Mouse (Mus musculus): Measurements from ENCODE around the gene Ankle2. TPM values are rescaled to one million over a fixed set of nuclear protein-coding genes. Genes with fewer than 3 reads are reported as not detected.
A peak's percentile ranks its signal among the peaks of the same experiment; 100 is the strongest.

Ankle2 gene
- polyA plus RNA-seq, 1 experiment, result 21.0 TPM

GRCm38 (mm10) chr5:110225056-110225455 is 5.7 kb upstream of the Ankle2 start:
- no peak overlapping the region for H3K4me3 ChIP-seq (replicated peaks; ENCODE audit: control insufficient read depth, low read depth, low read length)
- no peak for TF ChIP-seq CTCF (IDR thresholded peaks at IDR 0.05; ENCODE audit: control insufficient read depth, insufficient read depth, low read length)
- WGBS, result 88% methylated on average over 3 of the region's 3 CpGs
- no peaks in the 10 kb centered on the region; the same call in 1 of the 2 replicates for H3K4me1 ChIP-seq (ENCODE audit: control insufficient read depth, insufficient read depth, low read length)
- no peak overlapping the region for H3K27ac ChIP-seq (ENCODE audit: control insufficient read depth, insufficient read depth, low read depth, low read length, poor library complexity)

DNA sequence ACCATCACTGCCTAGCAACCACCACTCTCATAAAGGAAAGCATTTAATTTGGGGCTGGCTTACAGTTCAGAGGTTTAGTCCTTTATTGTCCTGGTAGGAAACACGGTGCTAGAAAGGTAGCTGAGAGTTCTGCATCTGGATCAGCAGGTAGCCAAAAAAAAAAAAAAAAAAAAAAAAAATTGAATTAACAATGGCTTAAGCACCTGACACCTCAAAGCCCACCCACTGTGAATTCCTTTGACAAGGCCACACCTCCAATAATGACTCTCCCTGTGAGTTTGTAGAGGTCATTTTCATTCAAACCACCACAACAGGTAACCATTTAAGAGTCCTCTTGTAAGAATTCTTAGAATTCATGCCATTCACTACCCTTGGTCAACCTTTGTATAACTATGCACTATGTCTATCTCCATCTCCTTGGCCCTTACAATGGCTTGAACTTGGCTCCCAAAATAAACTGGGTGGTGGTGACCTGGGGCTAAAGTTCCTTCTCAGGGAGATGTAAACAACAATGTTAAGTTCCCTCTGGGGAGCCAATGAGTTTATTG is 3.4 kb upstream of the Ankle2 start:
- 78% methylated on average over 1 of the region's 1 CpGs for WGBS
- Histone ChIP-seq H3K4me3 (replicated peaks; ENCODE audit: control insufficient read depth, low read depth, low read length) (no peak overlapping the region), H3K4me1 (ENCODE audit: control insufficient read depth, insufficient read depth, low read length) (peaks cover 1% of the 10 kb centered on the region; the same call in 1 of the 2 replicates), H3K27ac (ENCODE audit: control insufficient read depth, insufficient read depth, low read depth, low read length, poor library complexity) (no peak overlapping the region)
- TF ChIP-seq CTCF (IDR thresholded peaks at IDR 0.05; ENCODE audit: control insufficient read depth, insufficient read depth, low read length) (no peak), POLR2A (IDR thresholded peaks at IDR 0.05; ENCODE audit: borderline replicate concordance, control insufficient read depth, low read depth, low read length) (no peak)

GRCm38 (mm10) chr5:110230401-110230779 is 414 bp upstream of the Ankle2 start:
- whole genome bisulfite sequencing, result 4% methylated on average over 8 of the region's 8 CpGs
- H3K4me3 ChIP-seq (replicated peaks; ENCODE audit: control insufficient read depth, low read depth, low read length), result peak overlapping the region; percentile 82
- peak overlapping the region; percentile 100 for H3K27ac ChIP-seq (ENCODE audit: control insufficient read depth, insufficient read depth, low read depth, low read length, poor library complexity)
- TF ChIP-seq CTCF (IDR thresholded peaks at IDR 0.05; ENCODE audit: control insufficient read depth, insufficient read depth, low read length) (no peak), POLR2A (IDR thresholded peaks at IDR 0.05; ENCODE audit: borderline replicate concordance, control insufficient read depth, low read depth, low read length) (no peak)
- H3K4me1 ChIP-seq (ENCODE audit: control insufficient read depth, insufficient read depth, low read length), result peaks cover 1% of the 10 kb centered on the region; the same call in 1 of the 2 replicates

DNA sequence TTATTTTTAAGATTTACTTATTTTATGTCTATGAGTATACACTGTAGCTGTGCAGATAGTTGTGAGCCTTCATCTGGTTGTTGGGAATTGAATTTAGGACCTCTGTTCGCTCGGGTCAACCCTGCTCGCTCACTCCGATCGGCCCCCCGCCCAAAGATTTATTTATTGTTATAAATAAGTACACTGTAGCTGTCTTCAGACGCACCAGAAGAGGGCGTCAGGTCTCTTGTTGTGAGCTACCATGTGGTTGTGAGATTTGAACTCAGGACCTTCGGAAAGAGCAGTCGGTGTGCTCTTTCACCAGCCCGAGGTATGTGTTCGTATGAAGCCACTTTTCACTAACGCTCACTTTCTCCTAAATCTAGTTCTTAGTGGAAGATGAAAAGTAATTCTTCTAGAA is 834 bp downstream of the Ankle2 start:
- Histone ChIP-seq H3K27ac (ENCODE audit: control insufficient read depth, insufficient read depth, low read depth, low read length, poor library complexity) (no peak overlapping the region), H3K4me3 (replicated peaks; ENCODE audit: control insufficient read depth, low read depth, low read length) (peak overlapping the region; percentile 69)

DNA sequence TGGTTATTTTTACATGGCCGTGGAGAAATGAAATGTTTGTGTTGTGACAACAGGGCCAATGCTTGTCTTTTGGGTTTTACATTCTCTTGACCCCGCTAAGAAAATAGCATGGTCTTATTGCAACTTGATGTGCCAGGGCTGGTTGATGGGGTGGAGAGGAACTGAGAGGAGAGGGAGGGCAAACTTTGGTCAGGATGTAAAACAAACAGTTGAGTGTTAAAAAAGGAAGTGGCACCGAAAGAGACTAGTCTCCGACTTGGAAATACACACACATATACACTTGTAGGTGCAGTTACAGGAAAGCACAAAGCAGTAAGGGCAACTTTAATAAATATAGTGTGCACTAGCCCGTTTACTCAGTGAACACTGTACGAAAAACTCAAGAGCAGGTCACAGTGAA is 1.5 kb downstream of the Ankle2 start:
- H3K4me1 ChIP-seq (ENCODE audit: control insufficient read depth, insufficient read depth, low read length), result peaks cover 1% of the 10 kb centered on the region; the same call in 1 of the 2 replicates
- WGBS, result 10% methylated on average over 6 of the region's 6 CpGs
- peak overlapping the region; percentile 52 for H3K4me3 ChIP-seq (replicated peaks; ENCODE audit: control insufficient read depth, low read depth, low read length)
- TF ChIP-seq CTCF (IDR thresholded peaks at IDR 0.05; ENCODE audit: control insufficient read depth, insufficient read depth, low read length) (no peak), POLR2A (IDR thresholded peaks at IDR 0.05; ENCODE audit: borderline replicate concordance, control insufficient read depth, low read depth, low read length) (no peak)
- H3K27ac ChIP-seq (ENCODE audit: control insufficient read depth, insufficient read depth, low read depth, low read length, poor library complexity), result no peak overlapping the region; the same call in 1 of the 2 replicates

More for the DNA sequence above, 834 bp downstream of the Ankle2 start:
- TF ChIP-seq CTCF (IDR thresholded peaks at IDR 0.05; ENCODE audit: control insufficient read depth, insufficient read depth, low read length), result no peak
- no peak for TF ChIP-seq POLR2A (IDR thresholded peaks at IDR 0.05; ENCODE audit: borderline replicate concordance, control insufficient read depth, low read depth, low read length)
- H3K4me1 ChIP-seq (ENCODE audit: control insufficient read depth, insufficient read depth, low read length), result peaks cover 1% of the 10 kb centered on the region; the same call in 1 of the 2 replicates
- 32% methylated on average over 13 of the region's 13 CpGs for WGBS

- no peak overlapping the region for H3K27ac ChIP-seq (ENCODE audit: control insufficient read depth, insufficient read depth, low read depth, low read length, poor library complexity)
- no peak overlapping the region for H3K4me3 ChIP-seq (replicated peaks; ENCODE audit: control insufficient read depth, low read depth, low read length)
- TF ChIP-seq CTCF (IDR thresholded peaks at IDR 0.05; ENCODE audit: control insufficient read depth, insufficient read depth, low read length) (no peak), POLR2A (IDR thresholded peaks at IDR 0.05; ENCODE audit: borderline replicate concordance, control insufficient read depth, low read depth, low read length) (no peak)
- no peaks in the 10 kb centered on the region for H3K4me1 ChIP-seq (ENCODE audit: control insufficient read depth, insufficient read depth, low read length)
- WGBS, result 84% methylated on average over 2 of the region's 2 CpGs
Measured at GRCm38 (mm10) chr5:110244091-110244490, 13.3 kb downstream of the Ankle2 start.

DNA sequence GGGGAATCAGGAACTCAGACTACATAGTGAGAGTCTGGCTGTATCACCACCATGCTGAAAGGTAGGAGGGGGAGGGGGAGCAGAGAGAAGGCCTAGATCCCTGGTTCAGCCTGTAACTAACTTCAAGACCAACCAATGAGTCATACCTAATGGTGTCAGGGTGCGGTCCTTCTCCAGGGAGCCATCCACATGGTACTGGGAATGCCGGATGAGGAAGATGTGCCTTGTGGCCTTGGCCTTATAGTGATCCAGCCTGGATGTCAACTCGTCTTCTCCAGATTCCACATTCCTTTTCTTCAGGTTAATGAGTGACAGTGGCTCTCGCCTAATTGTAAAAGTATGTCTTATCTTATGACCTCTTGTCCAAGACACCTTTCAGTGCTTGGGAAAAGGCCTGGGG is 36.1 kb downstream of the Ankle2 start:
- H3K4me1 ChIP-seq (ENCODE audit: control insufficient read depth, insufficient read depth, low read length), result no peaks in the 10 kb centered on the region; the same call in 1 of the 2 replicates
- H3K4me3 ChIP-seq (replicated peaks; ENCODE audit: control insufficient read depth, low read depth, low read length), result no peak overlapping the region
- 90% methylated on average over 4 of the region's 4 CpGs for WGBS

DNA sequence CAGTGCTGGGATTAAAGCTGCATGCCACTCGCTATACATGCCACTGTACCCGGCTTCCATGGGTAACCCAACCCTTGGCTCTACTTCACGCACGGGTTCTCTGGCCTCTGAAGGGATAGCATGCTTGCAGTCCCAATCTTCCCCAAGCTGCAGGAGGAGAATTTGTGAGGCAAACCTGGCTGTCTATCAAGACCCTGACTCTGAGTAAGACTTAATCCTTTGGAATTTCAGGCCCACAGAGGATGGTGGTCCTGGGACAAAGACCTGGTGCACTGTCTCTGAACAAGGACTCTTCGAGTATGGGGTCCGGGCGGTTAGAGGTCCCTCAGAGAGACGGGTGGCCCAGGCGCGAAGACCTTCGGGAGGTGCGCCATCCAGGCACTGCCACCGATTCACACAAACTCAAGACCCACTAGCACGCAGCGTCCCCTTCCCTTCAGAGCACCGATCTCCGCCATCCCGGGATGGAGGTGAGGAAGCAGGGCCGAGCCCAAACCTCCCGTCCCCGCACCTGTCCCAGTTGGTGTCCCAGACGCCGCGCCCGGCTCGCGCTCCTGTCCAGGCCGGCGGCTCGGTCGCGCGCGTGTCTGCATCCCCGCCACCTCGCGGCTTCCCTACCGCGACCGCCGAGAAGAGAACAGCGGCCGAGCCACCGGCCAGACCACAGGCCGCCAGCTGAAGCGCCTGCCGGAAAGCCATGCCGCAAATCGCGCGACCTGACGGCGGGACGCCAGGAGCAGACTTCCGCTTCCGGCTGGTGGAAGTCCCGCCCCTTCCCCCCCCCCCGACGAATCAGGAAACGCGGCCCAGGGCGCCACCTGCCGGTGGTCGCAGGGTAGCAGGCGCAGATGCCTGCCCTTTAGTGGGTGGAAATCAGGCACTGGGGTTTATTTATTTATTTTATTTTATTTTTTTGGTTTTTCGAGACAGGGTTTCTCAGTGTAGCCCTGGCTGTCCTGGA is 38.6 kb downstream of the Ankle2 start, which contains the start of gene Pgam5:
Pgam5 (minus strand) TSS at position 773 of the 961 bp plus-strand sequence.
- WGBS, result 1% methylated on average over 66 of the region's 66 CpGs
- H3K27ac ChIP-seq (ENCODE audit: control insufficient read depth, insufficient read depth, low read depth, low read length, poor library complexity), result peak within 1 kb of the TSS; percentile 64; the same call in 1 of the 2 replicates

More for the DNA sequence above, 36.1 kb downstream of the Ankle2 start:
- no peak for TF ChIP-seq CTCF (IDR thresholded peaks at IDR 0.05; ENCODE audit: control insufficient read depth, insufficient read depth, low read length)
- no peak overlapping the region for H3K27ac ChIP-seq (ENCODE audit: control insufficient read depth, insufficient read depth, low read depth, low read length, poor library complexity)

More for the DNA sequence above, 38.6 kb downstream of the Ankle2 start, which contains the start of gene Pgam5:
- TF ChIP-seq POLR2A (IDR thresholded peaks at IDR 0.05; ENCODE audit: borderline replicate concordance, control insufficient read depth, low read depth, low read length) (peak; percentile 66; the same call in 1 of the 2 replicates), CTCF (IDR thresholded peaks at IDR 0.05; ENCODE audit: control insufficient read depth, insufficient read depth, low read length) (peak; percentile 75)
- Histone ChIP-seq H3K4me3 (replicated peaks; ENCODE audit: control insufficient read depth, low read depth, low read length) (peak within 1 kb of the TSS; percentile 94), H3K4me1 (ENCODE audit: control insufficient read depth, insufficient read depth, low read length) (no peaks in the 10 kb centered on the region; the same call in 1 of the 2 replicates)
